Mouse (Mus musculus): ENCODE measurements at regions not wholly inside any gene's neighbourhood (a gene's known extent, or its start where the extent isn't known, plus 50 kb on each side); places are given as distances from the start of the nearest gene placed in this dataset.

GRCm38 (mm10) chr3:41942964-41943363 is 200.6 kb downstream of the D3Ertd751e start:
- TF ChIP-seq CTCF (conservative IDR thresholded peaks at IDR 0.05 in 1 of 2, IDR thresholded peaks at IDR 0.05 in 1 of 2; ENCODE audit: low read depth in 2 of 2, low read length in 2 of 2) (no peak), EP300 (IDR thresholded peaks at IDR 0.05; ENCODE audit: low read length) (no peak), ZNF384 (IDR thresholded peaks at IDR 0.05; ENCODE audit: low read depth, low read length) (no peak), ETS1 (conservative IDR thresholded peaks at IDR 0.05; ENCODE audit: low read depth, low read length) (no peak), MYC (IDR thresholded peaks at IDR 0.05; ENCODE audit: low read depth, low read length) (no peak)
